Mouse (Mus musculus): ENCODE results near the gene Ppm1g. TPM values are rescaled to one million over a fixed set of nuclear protein-coding genes. Genes with fewer than 3 reads are reported as not detected.

The Ppm1g gene
- polyA plus RNA-seq, 1 experiment = 67.4 TPM

GRCm38 (mm10) chr5:31183678-31184077 is 36.8 kb downstream of the Ppm1g start:
- H3K4me3 ChIP-seq (replicated peaks; ENCODE audit: extremely low read depth, low read depth, low read length) = no peak overlapping the region
- 44% methylated on average over 4 of the region's 4 CpGs for WGBS
- H3K4me1 ChIP-seq (ENCODE audit: control insufficient read depth, insufficient read depth, low read length) = peaks cover 2% of the 10 kb centered on the region; the same call in 1 of the 2 replicates
- TF ChIP-seq CTCF (IDR thresholded peaks at IDR 0.05; ENCODE audit: insufficient read depth, low read length) (no peak), POLR2A (IDR thresholded peaks at IDR 0.05; ENCODE audit: borderline replicate concordance, extremely low read depth, low read depth, low read length) (no peak)
- no peak for DNase-seq

GRCm38 (mm10) chr5:31181183-31181770 is 39.2 kb downstream of the Ppm1g start:
- 92% methylated on average over 9 of the region's 9 CpGs for WGBS
- Histone ChIP-seq H3K4me3 (replicated peaks; ENCODE audit: extremely low read depth, low read depth, low read length) (no peak overlapping the region), H3K4me1 (ENCODE audit: control insufficient read depth, insufficient read depth, low read length) (peaks cover 2% of the 10 kb centered on the region; the same call in 1 of the 2 replicates)
- DNase-seq = no peak
- TF ChIP-seq POLR2A (IDR thresholded peaks at IDR 0.05; ENCODE audit: borderline replicate concordance, extremely low read depth, low read depth, low read length) = no peak

- under 1% methylated on average over 59 of the region's 59 CpGs for WGBS
- H3K4me1 ChIP-seq (ENCODE audit: control insufficient read depth, insufficient read depth, low read length) = peaks cover 2% of the 10 kb centered on the region; the same call in 1 of the 2 replicates
- DNase-seq = peak; percentile 92
- peak within 1 kb of the TSS; percentile 91 for H3K4me3 ChIP-seq (replicated peaks; ENCODE audit: extremely low read depth, low read depth, low read length)
- no peak for TF ChIP-seq CTCF (IDR thresholded peaks at IDR 0.05; ENCODE audit: insufficient read depth, low read length)
- TF ChIP-seq POLR2A (IDR thresholded peaks at IDR 0.05; ENCODE audit: borderline replicate concordance, extremely low read depth, low read depth, low read length) = peak; percentile 93; the same call in 1 of the 2 replicates
Measured at GRCm38 (mm10) chr5:31179766-31180630, 40.5 kb downstream of the Ppm1g start, which contains the start of the genes Gm29609 and Gtf3c2. Gene Gm29609, minus strand, starts transcription at chr5:31179911. Gene Gtf3c2, minus strand, starts transcription at chr5:31180144.

GRCm38 (mm10) chr5:31179301-31179765 is 41.2 kb downstream of the Ppm1g start:
- no peak for TF ChIP-seq CTCF (IDR thresholded peaks at IDR 0.05; ENCODE audit: insufficient read depth, low read length)
- TF ChIP-seq POLR2A (IDR thresholded peaks at IDR 0.05; ENCODE audit: borderline replicate concordance, extremely low read depth, low read depth, low read length) = no peak
- H3K4me3 ChIP-seq (replicated peaks; ENCODE audit: extremely low read depth, low read depth, low read length) = peak overlapping the region; percentile 91
- WGBS = 0% methylated on average over 25 of the region's 25 CpGs
- DNase-seq = no peak
- H3K4me1 ChIP-seq (ENCODE audit: control insufficient read depth, insufficient read depth, low read length) = peaks cover 2% of the 10 kb centered on the region; the same call in 1 of the 2 replicates

- TF ChIP-seq POLR2A (IDR thresholded peaks at IDR 0.05; ENCODE audit: borderline replicate concordance, extremely low read depth, low read depth, low read length) = no peak
- no peak for TF ChIP-seq CTCF (IDR thresholded peaks at IDR 0.05; ENCODE audit: insufficient read depth, low read length)
- Histone ChIP-seq H3K4me1 (ENCODE audit: control insufficient read depth, insufficient read depth, low read length) (no peaks in the 10 kb centered on the region), H3K4me3 (replicated peaks; ENCODE audit: extremely low read depth, low read depth, low read length) (no peak overlapping the region)
- whole genome bisulfite sequencing = 82% methylated on average over 4 of the region's 4 CpGs
- no peak for DNase-seq
Measured at GRCm38 (mm10) chr5:31168630-31169029, 51.9 kb downstream of the Ppm1g start.

- Histone ChIP-seq H3K4me3 (replicated peaks; ENCODE audit: extremely low read depth, low read depth, low read length) (no peak overlapping the region), H3K4me1 (ENCODE audit: control insufficient read depth, insufficient read depth, low read length) (no peaks in the 10 kb centered on the region)
- TF ChIP-seq CTCF (IDR thresholded peaks at IDR 0.05; ENCODE audit: insufficient read depth, low read length) (no peak), POLR2A (IDR thresholded peaks at IDR 0.05; ENCODE audit: borderline replicate concordance, extremely low read depth, low read depth, low read length) (no peak)
- 91% methylated on average over 1 of the region's 1 CpGs for WGBS
- no peak for DNase-seq
Measured at GRCm38 (mm10) chr5:31164878-31165277, 55.6 kb downstream of the Ppm1g start.

GRCm38 (mm10) chr5:31162462-31162861 is 58.0 kb downstream of the Ppm1g start:
- no peak for DNase-seq
- Histone ChIP-seq H3K4me1 (ENCODE audit: control insufficient read depth, insufficient read depth, low read length) (no peaks in the 10 kb centered on the region), H3K4me3 (replicated peaks; ENCODE audit: extremely low read depth, low read depth, low read length) (no peak overlapping the region)
- no peak for TF ChIP-seq POLR2A (IDR thresholded peaks at IDR 0.05; ENCODE audit: borderline replicate concordance, extremely low read depth, low read depth, low read length)
- TF ChIP-seq CTCF (IDR thresholded peaks at IDR 0.05; ENCODE audit: insufficient read depth, low read length) = no peak

- Histone ChIP-seq H3K4me3 (replicated peaks; ENCODE audit: extremely low read depth, low read depth, low read length) (peak within 1 kb of the TSS; percentile 99), H3K4me1 (ENCODE audit: control insufficient read depth, insufficient read depth, low read length) (peaks cover 8% of the 10 kb centered on the region; the same call in 1 of the 2 replicates)
- WGBS = under 1% methylated on average over 19 of the region's 19 CpGs
- no peak for TF ChIP-seq CTCF (IDR thresholded peaks at IDR 0.05; ENCODE audit: insufficient read depth, low read length)
- TF ChIP-seq POLR2A (IDR thresholded peaks at IDR 0.05; ENCODE audit: borderline replicate concordance, extremely low read depth, low read depth, low read length) = peak; percentile 94; the same call in 1 of the 2 replicates
- DNase-seq = peak; percentile 81
Measured at GRCm38 (mm10) chr5:31154152-31154553, 66.3 kb downstream of the Ppm1g start, which contains the start of gene Mpv17. Gene Mpv17, minus strand, starts transcription at chr5:31154251.

- peaks cover 8% of the 10 kb centered on the region; the same call in 1 of the 2 replicates for H3K4me1 ChIP-seq (ENCODE audit: control insufficient read depth, insufficient read depth, low read length)
- H3K4me3 ChIP-seq (replicated peaks; ENCODE audit: extremely low read depth, low read depth, low read length) = peak overlapping the region; percentile 99
- WGBS = 29% methylated on average over 6 of the region's 6 CpGs
- DNase-seq = no peak
- TF ChIP-seq POLR2A (IDR thresholded peaks at IDR 0.05; ENCODE audit: borderline replicate concordance, extremely low read depth, low read depth, low read length) (no peak), CTCF (IDR thresholded peaks at IDR 0.05; ENCODE audit: insufficient read depth, low read length) (no peak)
Measured at GRCm38 (mm10) chr5:31153516-31154151, 66.9 kb downstream of the Ppm1g start.

Other genes starting within 250 kb of the Ppm1g start
- gene Atraid, start 172.4 kb downstream of the Ppm1g start, polyA plus RNA-seq (2012; rRNA removed) = 113 and 122 TPM in 2 replicates
- 16.3 and 19.1 TPM in 2 replicates for gene Slc5a6, start 171.8 kb downstream of the Ppm1g start, polyA plus RNA-seq (2012; rRNA removed)
- gene Cad, start 165.9 kb downstream of the Ppm1g start, polyA plus RNA-seq (2012; rRNA removed) = 27.6 and 28.6 TPM in 2 replicates
- not detected in 2 replicates for gene Dnajc5g, start 114.4 kb downstream of the Ppm1g start, polyA plus RNA-seq (2012; rRNA removed)
- gene Slc30a3, start 112.5 kb downstream of the Ppm1g start, polyA plus RNA-seq (2012; rRNA removed) = 0.10 TPM in 1 of 2 replicates, not detected in the other
- gene Trim54, start 104.0 kb downstream of the Ppm1g start, polyA plus RNA-seq (2012; rRNA removed) = 3.8 and 14.9 TPM in 2 replicates
- not detected in 2 replicates for gene Ucn, start 81.9 kb downstream of the Ppm1g start, polyA plus RNA-seq (2012; rRNA removed)
- gene Mpv17, start 66.4 kb downstream of the Ppm1g start, polyA plus RNA-seq (2012; rRNA removed) = 86.4 and 93.4 TPM in 2 replicates
- gene Gm29609, start 40.8 kb downstream of the Ppm1g start, polyA plus RNA-seq (2012; rRNA removed) = 2.2 and 2.7 TPM in 2 replicates
- gene Gtf3c2, start 40.5 kb downstream of the Ppm1g start, polyA plus RNA-seq (2012; rRNA removed) = 39.2 and 59.2 TPM in 2 replicates
- gene Snx17, start 27.5 kb downstream of the Ppm1g start, polyA plus RNA-seq (2012; rRNA removed) = 80.9 and 97.0 TPM in 2 replicates
- gene Eif2b4, start 27.3 kb downstream of the Ppm1g start, polyA plus RNA-seq (2012; rRNA removed) = 28.3 and 44.9 TPM in 2 replicates
- gene Zfp513, start 18.4 kb downstream of the Ppm1g start, polyA plus RNA-seq (2012; rRNA removed) = 45.2 and 52.4 TPM in 2 replicates
- 170 and 188 TPM in 2 replicates for gene Nrbp1, start 20.2 kb upstream of the Ppm1g start, polyA plus RNA-seq (2012; rRNA removed)
- gene Gm9970, start 20.5 kb upstream of the Ppm1g start, polyA plus RNA-seq (2012; rRNA removed) = 0.36 and 0.70 TPM in 2 replicates
- gene Krtcap3, start 31.0 kb upstream of the Ppm1g start, polyA plus RNA-seq (2012; rRNA removed) = 71.3 and 75.9 TPM in 2 replicates
- 45.0 and 47.8 TPM in 2 replicates for gene Ift172, start 70.4 kb upstream of the Ppm1g start, polyA plus RNA-seq (2012; rRNA removed)
- 11.7 and 17.8 TPM in 2 replicates for gene Fndc4, start 75.4 kb upstream of the Ppm1g start, polyA plus RNA-seq (2012; rRNA removed)
- gene Gckr, start 76.8 kb upstream of the Ppm1g start, polyA plus RNA-seq (2012; rRNA removed) = 0.05 and 0.11 TPM in 2 replicates
- 8.3 and 14.4 TPM in 2 replicates for gene Zfp512, start 231.7 kb upstream of the Ppm1g start, polyA plus RNA-seq (2012; rRNA removed)

Measured in lung, adult 2 months (tissue).